Mouse (Mus musculus) neutrophil, adult 5-6 weeks (primary cell): ENCODE data around the gene Kctd18. TPM values are rescaled to one million over a fixed set of nuclear protein-coding genes. Genes with fewer than 3 reads are reported as not detected.
A peak's percentile ranks its signal among the peaks of the same experiment; 100 is the strongest.

Experiments
- ATAC-seq: fragments of 151-379, 151-347 bp; 2 replicates; pipeline ENCODE4 v1.8.0; 2017; ENCODE audit warnings: mild to moderate bottlenecking, moderate TSS enrichment; ENCODE audit not compliant: insufficient number of reproducible peaks, poor library complexity, low FRiP score, severe bottlenecking; ENCODE audit errors: extremely low read depth
- total RNA-seq: library from RNA; stranded (forward); fragments of 200-1000 nt; gene quantifications from 2 replicates; pipeline ENCODE4 v1.2.3, GENCODE M21; 2017

Gene Kctd18
- total RNA-seq, 1 experiment from 2014 or later: 68.8 TPM

GRCm38 (mm10) chr1:57996133-57996615 is 22.6 kb downstream of the Kctd18 start:
- no peak for ATAC-seq

- ATAC-seq: peak; percentile 100
These were observed 23.2 kb downstream of the Kctd18 start, which contains the start of gene Sgo2a for GRCm38 (mm10) chr1:57995432-57996132. Gene Sgo2a, plus strand, starts transcription at chr1:57995971.

GRCm38 (mm10) chr1:57991277-57991676 is 27.5 kb downstream of the Kctd18 start:
- ATAC-seq: no peak

GRCm38 (mm10) chr1:57989052-57989600 is 29.6 kb downstream of the Kctd18 start:
- ATAC-seq: no peak

GRCm38 (mm10) chr1:57976860-57977259 is 41.9 kb downstream of the Kctd18 start:
- no peak for ATAC-seq

- no peak for ATAC-seq
These were observed 47.2 kb downstream of the Kctd18 start for GRCm38 (mm10) chr1:57971588-57971987.

- peak; percentile 97 for ATAC-seq
These were observed 49.2 kb downstream of the Kctd18 start for GRCm38 (mm10) chr1:57969327-57970271.

GRCm38 (mm10) chr1:57955774-57956173 is 63.0 kb downstream of the Kctd18 start:
- no peak for ATAC-seq

- ATAC-seq: no peak
These were observed 64.4 kb downstream of the Kctd18 start for GRCm38 (mm10) chr1:57954376-57954765.

- no peak for ATAC-seq
These were observed 65.0 kb downstream of the Kctd18 start for GRCm38 (mm10) chr1:57953586-57954375.

- ATAC-seq: no peak
These were observed 66.2 kb downstream of the Kctd18 start for GRCm38 (mm10) chr1:57952509-57952908.

- ATAC-seq: no peak
These were observed 69.0 kb downstream of the Kctd18 start for GRCm38 (mm10) chr1:57949716-57950115.

- no peak for ATAC-seq
These were observed 69.6 kb downstream of the Kctd18 start for GRCm38 (mm10) chr1:57949195-57949594.

- ATAC-seq: no peak
These were observed 71.0 kb downstream of the Kctd18 start for GRCm38 (mm10) chr1:57947552-57948347.

GRCm38 (mm10) chr1:57942215-57942614 is 76.5 kb downstream of the Kctd18 start:
- ATAC-seq: no peak

- ATAC-seq: no peak
These were observed 77.0 kb downstream of the Kctd18 start for GRCm38 (mm10) chr1:57941734-57942133.

GRCm38 (mm10) chr1:57941095-57941494 is 77.7 kb downstream of the Kctd18 start:
- no peak for ATAC-seq

GRCm38 (mm10) chr1:57940691-57941090 is 78.1 kb downstream of the Kctd18 start:
- ATAC-seq: no peak
